Mouse (Mus musculus) lung, embryonic 14.5 days (tissue): ENCODE data around the gene Dcaf5. TPM values are rescaled to one million over a fixed set of nuclear protein-coding genes. Genes with fewer than 3 reads are reported as not detected.

Experiments
- ATAC-seq: fragments of 200-750 bp; cut with Nextera tagmentation; 2 replicates; pipeline ENCODE4 v1.8.0; 2017; ENCODE audit warnings: mild to moderate bottlenecking, moderate TSS enrichment, moderate library complexity; ENCODE audit not compliant: insufficient read depth
- DNase-seq: peaks from one replicate; pipeline ENCODE4 v3.0.0-alpha.2; 2015
- H3K27ac ChIP-seq: fragments of 300-500 bp; sonication (generic); 2 replicates; pipeline ENCODE4 v1.5.1; 2014; ENCODE audit warnings: low read depth, mild to moderate bottlenecking, moderate library complexity
- H3K27me3 ChIP-seq: fragments of 300-500 bp; sonication (generic); 2 replicates; pipeline ENCODE4 v1.6.1; 2014; ENCODE audit warnings: low read length, control low read depth; ENCODE audit not compliant: insufficient read depth
- H3K36me3 ChIP-seq: fragments of 300-500 bp; sonication (generic); 2 replicates; pipeline ENCODE4 v1.6.1; 2014; ENCODE audit warnings: control low read depth; ENCODE audit not compliant: insufficient read depth
- H3K4me1 ChIP-seq: fragments of 300-500 bp; sonication (generic); 2 replicates; pipeline ENCODE4 v1.6.1; 2014; ENCODE audit warnings: antibody characterized with exemption, control low read depth; ENCODE audit not compliant: insufficient read depth
- H3K4me2 ChIP-seq: fragments of 300-500 bp; sonication (generic); 2 replicates; pipeline ENCODE4 v1.6.1; 2014; ENCODE audit warnings: mild to moderate bottlenecking
- H3K4me3 ChIP-seq: fragments of 300-500 bp; sonication (generic); 2 replicates; pipeline ENCODE4 v1.5.1; 2014; ENCODE audit warnings: low read depth, low read length
- H3K9ac ChIP-seq: fragments of 300-500 bp; sonication (generic); 2 replicates; pipeline ENCODE4 v1.6.1; 2014
- H3K9me3 ChIP-seq: fragments of 300-500 bp; sonication (generic); 2 replicates; pipeline ENCODE4 v1.6.1; 2016; ENCODE audit warnings: low read depth, low read length, control low read depth
- CTCF ChIP-seq: IDR thresholded peaks from 2 replicates; pipeline ENCODE4 v1.5.1; 2016; ENCODE audit warnings: antibody characterized with exemption, low read depth
- WGBS: fragments of 180-500 bp; shearing (Covaris S2); extraction: QIAGEN DNeasy Blood & Tissue Kit; methylation state at CpG from one replicate; pipeline ENCODE4 v1.1.7; 2014; 5-methylcytosine and 5-hydroxymethylcytosine counted together
- polyA plus RNA-seq: library from polyadenylated mRNA; unstranded; fragments of >200 nt; fragmentation: Nextera tagmentation; extraction: Ambion mirVana; gene quantifications from 2 replicates; pipeline ENCODE4 v1.2.1, GENCODE M21; 2014

The Dcaf5 gene
- polyA plus RNA-seq, 1 experiment from 2014 or later = 10.7 TPM

- no peaks in the 10 kb centered on the region for H3K27me3 ChIP-seq
- DNase-seq = peak; percentile 7
- H3K9me3 ChIP-seq = no peaks in the 10 kb centered on the region
- peak overlapping the region; percentile 89 for H3K4me3 ChIP-seq
- no peak for TF ChIP-seq CTCF
- 0 out of 2 replicates have a peak, but pooled peaks cover 6% of the 10 kb centered on the region for H3K36me3 ChIP-seq
- no peaks in the 10 kb centered on the region for H3K4me1 ChIP-seq
- 39% methylated on average over 4 of the region's 4 CpGs for WGBS
- peak overlapping the region; percentile 72 for H3K4me2 ChIP-seq
- peak overlapping the region; percentile 92 for H3K9ac ChIP-seq
- ATAC-seq = no peak
- peak overlapping the region; percentile 97; the same call in 1 of the 2 replicates for H3K27ac ChIP-seq
Measured at GRCm38 (mm10) chr12:80437051-80437675, 762 bp upstream of the Dcaf5 start.

GRCm38 (mm10) chr12:80435887-80436286 lies 514 bp downstream of the Dcaf5 start:
- peak; percentile 2; the same call in 1 of the 2 replicates for ATAC-seq
- peak overlapping the region; percentile 89 for H3K4me3 ChIP-seq
- 0% methylated on average over 10 of the region's 10 CpGs for WGBS
- H3K36me3 ChIP-seq = 0 out of 2 replicates have a peak, but pooled peaks cover 6% of the 10 kb centered on the region
- no peak for TF ChIP-seq CTCF
- H3K9ac ChIP-seq = peak overlapping the region; percentile 92
- H3K27me3 ChIP-seq = no peaks in the 10 kb centered on the region
- H3K27ac ChIP-seq = peak overlapping the region; percentile 97
- no peaks in the 10 kb centered on the region for H3K9me3 ChIP-seq
- H3K4me2 ChIP-seq = peak overlapping the region; percentile 72
- H3K4me1 ChIP-seq = no peaks in the 10 kb centered on the region
- no peak for DNase-seq

GRCm38 (mm10) chr12:80434961-80435691 lies 1.3 kb downstream of the Dcaf5 start:
- Histone ChIP-seq H3K9ac (peak overlapping the region; percentile 92), H3K4me2 (peak overlapping the region; percentile 72), H3K27ac (peak overlapping the region; percentile 97), H3K36me3 (0 out of 2 replicates have a peak, but pooled peaks cover 6% of the 10 kb centered on the region), H3K9me3 (no peaks in the 10 kb centered on the region), H3K4me3 (peak overlapping the region; percentile 89), H3K27me3 (no peaks in the 10 kb centered on the region), H3K4me1 (no peaks in the 10 kb centered on the region)
- peak; percentile 83 for ATAC-seq
- DNase-seq = peak; percentile 78
- TF ChIP-seq CTCF = no peak
- WGBS = under 1% methylated on average over 64 of the region's 64 CpGs

- Histone ChIP-seq H3K4me1 (no peaks in the 10 kb centered on the region), H3K4me2 (peak overlapping the region; percentile 72), H3K36me3 (0 out of 2 replicates have a peak, but pooled peaks cover 6% of the 10 kb centered on the region), H3K9me3 (no peaks in the 10 kb centered on the region), H3K27ac (peak overlapping the region; percentile 97), H3K27me3 (no peaks in the 10 kb centered on the region), H3K4me3 (peak overlapping the region; percentile 89), H3K9ac (peak overlapping the region; percentile 92)
- TF ChIP-seq CTCF = no peak
- ATAC-seq (no peak), DNase-seq (no peak)
- 4% methylated on average over 7 of the region's 10 CpGs for WGBS
Measured at GRCm38 (mm10) chr12:80434601-80434960, 1.8 kb downstream of the Dcaf5 start.

- Histone ChIP-seq H3K4me1 (no peaks in the 10 kb centered on the region), H3K36me3 (peaks cover 12% of the 10 kb centered on the region; the same call in 1 of the 2 replicates), H3K27me3 (no peaks in the 10 kb centered on the region), H3K4me2 (no peak overlapping the region), H3K4me3 (no peak overlapping the region), H3K9me3 (no peaks in the 10 kb centered on the region), H3K9ac (no peak overlapping the region), H3K27ac (no peak overlapping the region)
- no peak for ATAC-seq
- no peak for TF ChIP-seq CTCF
- no peak for DNase-seq
- WGBS = 45% methylated on average over 4 of the region's 4 CpGs
Measured at GRCm38 (mm10) chr12:80433266-80433665, 3.1 kb downstream of the Dcaf5 start.

GRCm38 (mm10) chr12:80427683-80428082 lies 8.7 kb downstream of the Dcaf5 start:
- no peak for DNase-seq
- ATAC-seq = no peak
- H3K9ac ChIP-seq = no peak overlapping the region

GRCm38 (mm10) chr12:80415100-80415499 lies 21.3 kb downstream of the Dcaf5 start:
- Histone ChIP-seq H3K4me3 (no peak overlapping the region), H3K4me2 (no peak overlapping the region), H3K36me3 (peaks cover 25% of the 10 kb centered on the region; the same call in 1 of the 2 replicates), H3K4me1 (no peaks in the 10 kb centered on the region), H3K9me3 (no peaks in the 10 kb centered on the region; the same call in 1 of the 2 replicates), H3K27me3 (no peaks in the 10 kb centered on the region), H3K27ac (no peak overlapping the region), H3K9ac (no peak overlapping the region)
- no peak for TF ChIP-seq CTCF
- ATAC-seq (no peak), DNase-seq (no peak)
- WGBS = 89% methylated on average over 2 of the region's 2 CpGs

More at GRCm38 (mm10) chr12:80427683-80428082, 8.7 kb downstream of the Dcaf5 start:
- peaks cover 13% of the 10 kb centered on the region for H3K36me3 ChIP-seq
- 83% methylated on average over 3 of the region's 3 CpGs for WGBS
- no peak overlapping the region for H3K4me3 ChIP-seq
- no peak for TF ChIP-seq CTCF
- no peaks in the 10 kb centered on the region for H3K4me1 ChIP-seq
- no peaks in the 10 kb centered on the region for H3K9me3 ChIP-seq
- no peaks in the 10 kb centered on the region for H3K27me3 ChIP-seq
- H3K4me2 ChIP-seq = no peak overlapping the region
- H3K27ac ChIP-seq = no peak overlapping the region
